Mouse (Mus musculus): ENCODE results near the gene Vsig10. TPM values are rescaled to one million over a fixed set of nuclear protein-coding genes. Genes with fewer than 3 reads are reported as not detected.
"Not testable (repeated sequence)": the region's sequence is repeated elsewhere in the genome, so short reads cannot be mapped to it uniquely, and the experiment has no call there.

The Vsig10 gene
- polyA plus RNA-seq, 1 experiment from 2014 or later, result 2.7 TPM

GRCm38 (mm10) chr5:117370592-117370991 lies 51.7 kb downstream of the Vsig10 start:
- H3K9me3 ChIP-seq (ENCODE audit: control insufficient read depth, low read length), result no peaks in the 10 kb centered on the region
- H3K4me3 ChIP-seq (ENCODE audit: low read depth, low read length), result no peak overlapping the region
- H3K9ac ChIP-seq (ENCODE audit: low read length), result no peak overlapping the region
- no peaks in the 10 kb centered on the region for H3K27me3 ChIP-seq (ENCODE audit: control insufficient read depth, insufficient read depth, low read length)
- H3K36me3 ChIP-seq (ENCODE audit: control insufficient read depth, insufficient read depth, low read length), result peaks cover 12% of the 10 kb centered on the region
- ATAC-seq (ENCODE audit: insufficient number of reproducible peaks, low FRiP score, low TSS enrichment, low read depth) (no peak), DNase-seq (ENCODE audit: low spot score) (no peak)
- H3K4me1 ChIP-seq (ENCODE audit: control insufficient read depth, insufficient read depth, low read length), result no peaks in the 10 kb centered on the region
- no peak overlapping the region for H3K4me2 ChIP-seq (ENCODE audit: low read depth, severe bottlenecking)
- H3K27ac ChIP-seq (replicated peaks; ENCODE audit: low read depth, low read length), result no peak overlapping the region
- 92% methylated on average over 10 of the region's 10 CpGs for WGBS

- H3K4me2 ChIP-seq (ENCODE audit: low read depth, severe bottlenecking), result no peak overlapping the region
- DNase-seq (ENCODE audit: low spot score) (no peak), ATAC-seq (ENCODE audit: insufficient number of reproducible peaks, low FRiP score, low TSS enrichment, low read depth) (no peak)
- H3K4me1 ChIP-seq (ENCODE audit: control insufficient read depth, insufficient read depth, low read length), result no peaks in the 10 kb centered on the region
- no peaks in the 10 kb centered on the region for H3K27me3 ChIP-seq (ENCODE audit: control insufficient read depth, insufficient read depth, low read length)
- H3K9me3 ChIP-seq (ENCODE audit: control insufficient read depth, low read length), result no peaks in the 10 kb centered on the region
- WGBS, result 90% methylated on average over 9 of the region's 9 CpGs
- H3K4me3 ChIP-seq (ENCODE audit: low read depth, low read length), result no peak overlapping the region
- no peak overlapping the region for H3K9ac ChIP-seq (ENCODE audit: low read length)
- H3K27ac ChIP-seq (replicated peaks; ENCODE audit: low read depth, low read length), result no peak overlapping the region
- H3K36me3 ChIP-seq (ENCODE audit: control insufficient read depth, insufficient read depth, low read length), result peaks cover 10% of the 10 kb centered on the region
These were observed 54.5 kb downstream of the Vsig10 start for GRCm38 (mm10) chr5:117373418-117373817.

- Histone ChIP-seq H3K4me1 (ENCODE audit: control insufficient read depth, insufficient read depth, low read length) (no peaks in the 10 kb centered on the region), H3K27me3 (ENCODE audit: control insufficient read depth, insufficient read depth, low read length) (no peaks in the 10 kb centered on the region), H3K36me3 (ENCODE audit: control insufficient read depth, insufficient read depth, low read length) (peaks cover 10% of the 10 kb centered on the region; the same call in 1 of the 2 replicates), H3K27ac (replicated peaks; ENCODE audit: low read depth, low read length) (no peak overlapping the region), H3K9me3 (ENCODE audit: control insufficient read depth, low read length) (no peaks in the 10 kb centered on the region), H3K4me3 (ENCODE audit: low read depth, low read length) (no peak overlapping the region), H3K4me2 (ENCODE audit: low read depth, severe bottlenecking) (no peak overlapping the region), H3K9ac (ENCODE audit: low read length) (no peak overlapping the region)
- no peak for ATAC-seq (ENCODE audit: insufficient number of reproducible peaks, low FRiP score, low TSS enrichment, low read depth)
- no peak for DNase-seq (ENCODE audit: low spot score)
- 87% methylated on average over 7 of the region's 7 CpGs for WGBS
These were observed 55.6 kb downstream of the Vsig10 start for GRCm38 (mm10) chr5:117374372-117375049.

- H3K27ac ChIP-seq (replicated peaks; ENCODE audit: low read depth, low read length), result no peak overlapping the region
- ATAC-seq (ENCODE audit: insufficient number of reproducible peaks, low FRiP score, low TSS enrichment, low read depth), result no peak
- no peak for DNase-seq (ENCODE audit: low spot score)
- H3K4me3 ChIP-seq (ENCODE audit: low read depth, low read length), result no peak overlapping the region
- peaks cover 11% of the 10 kb centered on the region; the same call in 1 of the 2 replicates for H3K36me3 ChIP-seq (ENCODE audit: control insufficient read depth, insufficient read depth, low read length)
- no peaks in the 10 kb centered on the region for H3K9me3 ChIP-seq (ENCODE audit: control insufficient read depth, low read length)
- no peaks in the 10 kb centered on the region for H3K27me3 ChIP-seq (ENCODE audit: control insufficient read depth, insufficient read depth, low read length)
- H3K4me2 ChIP-seq (ENCODE audit: low read depth, severe bottlenecking), result no peak overlapping the region
- H3K4me1 ChIP-seq (ENCODE audit: control insufficient read depth, insufficient read depth, low read length), result no peaks in the 10 kb centered on the region
- WGBS, result 86% methylated on average over 11 of the region's 11 CpGs
- no peak overlapping the region for H3K9ac ChIP-seq (ENCODE audit: low read length)
These were observed 57.5 kb downstream of the Vsig10 start for GRCm38 (mm10) chr5:117376331-117376761.

GRCm38 (mm10) chr5:117377731-117378130 lies 58.8 kb downstream of the Vsig10 start:
- not testable (repeated sequence) for DNase-seq (ENCODE audit: low spot score); H3K4me3 ChIP-seq (ENCODE audit: low read depth, low read length); H3K9ac ChIP-seq (ENCODE audit: low read length); H3K4me1 ChIP-seq (ENCODE audit: control insufficient read depth, insufficient read depth, low read length); H3K4me2 ChIP-seq (ENCODE audit: low read depth, severe bottlenecking); H3K27ac ChIP-seq (replicated peaks; ENCODE audit: low read depth, low read length); H3K9me3 ChIP-seq (ENCODE audit: control insufficient read depth, low read length); ATAC-seq (ENCODE audit: insufficient number of reproducible peaks, low FRiP score, low TSS enrichment, low read depth); H3K27me3 ChIP-seq (ENCODE audit: control insufficient read depth, insufficient read depth, low read length)
- WGBS, result 92% methylated on average over 14 of the region's 14 CpGs
- H3K36me3 ChIP-seq (ENCODE audit: control insufficient read depth, insufficient read depth, low read length), result peaks cover 16% of the 10 kb centered on the region

GRCm38 (mm10) chr5:117380199-117380598 lies 61.3 kb downstream of the Vsig10 start:
- no peaks in the 10 kb centered on the region for H3K27me3 ChIP-seq (ENCODE audit: control insufficient read depth, insufficient read depth, low read length)
- H3K27ac ChIP-seq (replicated peaks; ENCODE audit: low read depth, low read length), result no peak overlapping the region
- DNase-seq (ENCODE audit: low spot score) (no peak), ATAC-seq (ENCODE audit: insufficient number of reproducible peaks, low FRiP score, low TSS enrichment, low read depth) (no peak)
- no peak overlapping the region for H3K4me3 ChIP-seq (ENCODE audit: low read depth, low read length)
- H3K4me2 ChIP-seq (ENCODE audit: low read depth, severe bottlenecking), result no peak overlapping the region
- H3K4me1 ChIP-seq (ENCODE audit: control insufficient read depth, insufficient read depth, low read length), result no peaks in the 10 kb centered on the region
- WGBS, result 81% methylated on average over 4 of the region's 4 CpGs
- no peaks in the 10 kb centered on the region for H3K9me3 ChIP-seq (ENCODE audit: control insufficient read depth, low read length)
- no peak overlapping the region for H3K9ac ChIP-seq (ENCODE audit: low read length)
- H3K36me3 ChIP-seq (ENCODE audit: control insufficient read depth, insufficient read depth, low read length), result peaks cover 21% of the 10 kb centered on the region

- H3K27ac ChIP-seq (replicated peaks; ENCODE audit: low read depth, low read length), result no peak overlapping the region
These were observed 62.9 kb downstream of the Vsig10 start for GRCm38 (mm10) chr5:117381785-117382184.

GRCm38 (mm10) chr5:117383198-117383597 lies 64.3 kb downstream of the Vsig10 start:
- Histone ChIP-seq H3K27ac (replicated peaks; ENCODE audit: low read depth, low read length) (no peak overlapping the region), H3K36me3 (ENCODE audit: control insufficient read depth, insufficient read depth, low read length) (peaks cover 21% of the 10 kb centered on the region), H3K4me3 (ENCODE audit: low read depth, low read length) (no peak overlapping the region), H3K4me1 (ENCODE audit: control insufficient read depth, insufficient read depth, low read length) (peaks cover 2% of the 10 kb centered on the region; the same call in 1 of the 2 replicates), H3K4me2 (ENCODE audit: low read depth, severe bottlenecking) (no peak overlapping the region), H3K9ac (ENCODE audit: low read length) (no peak overlapping the region), H3K27me3 (ENCODE audit: control insufficient read depth, insufficient read depth, low read length) (no peaks in the 10 kb centered on the region), H3K9me3 (ENCODE audit: control insufficient read depth, low read length) (no peaks in the 10 kb centered on the region)
- no peak for DNase-seq (ENCODE audit: low spot score)
- ATAC-seq (ENCODE audit: insufficient number of reproducible peaks, low FRiP score, low TSS enrichment, low read depth), result no peak
- 93% methylated on average over 12 of the region's 12 CpGs for WGBS

More at GRCm38 (mm10) chr5:117381785-117382184, 62.9 kb downstream of the Vsig10 start:
- Histone ChIP-seq H3K9ac (ENCODE audit: low read length) (no peak overlapping the region), H3K4me1 (ENCODE audit: control insufficient read depth, insufficient read depth, low read length) (no peaks in the 10 kb centered on the region), H3K27me3 (ENCODE audit: control insufficient read depth, insufficient read depth, low read length) (no peaks in the 10 kb centered on the region), H3K9me3 (ENCODE audit: control insufficient read depth, low read length) (no peaks in the 10 kb centered on the region), H3K36me3 (ENCODE audit: control insufficient read depth, insufficient read depth, low read length) (peaks cover 21% of the 10 kb centered on the region), H3K4me3 (ENCODE audit: low read depth, low read length) (no peak overlapping the region), H3K4me2 (ENCODE audit: low read depth, severe bottlenecking) (no peak overlapping the region)
- ATAC-seq (ENCODE audit: insufficient number of reproducible peaks, low FRiP score, low TSS enrichment, low read depth), result no peak
- WGBS, result 80% methylated on average over 7 of the region's 7 CpGs
- no peak for DNase-seq (ENCODE audit: low spot score)

Data from limb, embryonic 11.5 days (tissue).